Mouse (Mus musculus) bone marrow, adult 2 months (tissue): ENCODE data around the gene Pik3r5.

Experiments
- CTCF ChIP-seq: fragments of 200-500 bp; IDR thresholded peaks from 2 replicates; pipeline ENCODE4 v1.5.1; 2011; ENCODE audit warnings: low read length, control low read depth; ENCODE audit not compliant: control insufficient read depth, insufficient read depth
- POLR2A ChIP-seq: fragments of 200-500 bp; IDR thresholded peaks from 2 replicates; pipeline ENCODE4 v1.6.1; 2011; ENCODE audit warnings: low read depth, mild to moderate bottlenecking, control low read depth, low read length, borderline replicate concordance; ENCODE audit not compliant: control insufficient read depth

DNA sequence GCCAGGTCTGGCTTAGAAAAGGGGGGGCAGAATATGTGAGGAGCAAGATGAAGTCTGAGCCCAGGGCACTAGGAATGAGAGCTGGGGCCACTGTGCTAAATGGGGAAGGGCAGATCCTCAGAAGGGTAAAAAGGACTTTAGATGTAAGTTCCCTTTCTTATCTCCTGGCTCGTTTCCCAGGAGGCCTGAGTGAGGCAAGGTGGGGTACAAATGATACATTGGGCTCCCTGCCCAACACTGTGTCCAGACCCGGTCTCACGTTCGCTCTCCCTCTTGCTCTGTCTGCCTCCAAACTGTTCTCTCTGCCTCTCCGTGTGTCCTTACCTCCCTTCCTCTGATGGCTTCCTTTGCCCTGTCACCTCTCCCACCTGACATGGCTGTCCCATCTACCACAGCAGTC is 61.8 kb downstream of the Pik3r5 start:
- no peak for TF ChIP-seq POLR2A
- TF ChIP-seq CTCF: no peak
